Mouse (Mus musculus) lung, adult 2 months (tissue): Measurements from ENCODE around the gene Lyst.

ENCODE experiments used
- CTCF ChIP-seq: fragments of 200-500 bp; IDR thresholded peaks from 2 replicates; pipeline ENCODE4 v1.5.1; 2011; ENCODE audit warnings: mild to moderate bottlenecking, low read length, control low read depth; ENCODE audit not compliant: insufficient read depth
- POLR2A ChIP-seq: fragments of 200-500 bp; IDR thresholded peaks from 2 replicates; pipeline ENCODE4 v1.6.1; 2011; ENCODE audit warnings: low read depth, mild to moderate bottlenecking, control low read depth, low read length, borderline replicate concordance; ENCODE audit errors: extremely low read depth

DNA sequence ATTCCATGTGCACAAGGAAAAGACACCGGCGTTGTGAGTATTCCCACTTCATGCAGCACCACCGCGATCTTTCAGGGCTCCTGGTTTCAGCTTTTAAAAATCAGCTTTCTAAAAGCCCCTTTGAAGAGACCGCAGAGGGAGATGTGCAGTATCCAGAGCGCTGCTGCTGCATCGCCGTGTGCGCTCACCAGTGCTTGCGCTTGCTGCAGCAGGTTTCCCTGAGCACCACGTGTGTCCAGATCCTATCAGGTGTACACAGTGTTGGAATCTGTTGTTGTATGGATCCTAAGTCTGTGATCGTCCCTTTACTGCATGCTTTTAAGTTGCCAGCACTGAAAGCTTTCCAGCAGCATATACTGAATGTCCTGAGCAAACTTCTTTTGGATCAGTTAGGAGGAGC lies 45.0 kb downstream of the Lyst start:
- TF ChIP-seq POLR2A (no peak), CTCF (no peak)
